Mouse (Mus musculus): ENCODE data around the gene Ppp2r5a. TPM values are rescaled to one million over a fixed set of nuclear protein-coding genes. Genes with fewer than 3 reads are reported as not detected.
A peak's percentile ranks its signal among the peaks of the same experiment; 100 is the strongest.

The Ppp2r5a gene
- total RNA-seq, 2 experiments from 2014 or later = 57.9 to 66.5 TPM

- no peak for DNase-seq (ENCODE audit: low spot score in 2 of 2)
Observed at GRCm38 (mm10) chr1:191328019-191328441, 75.0 kb downstream of the Ppp2r5a start.

- DNase-seq (ENCODE audit: low spot score in 2 of 2) = no peak
Observed at GRCm38 (mm10) chr1:191327258-191327657, 75.8 kb downstream of the Ppp2r5a start.

DNA sequence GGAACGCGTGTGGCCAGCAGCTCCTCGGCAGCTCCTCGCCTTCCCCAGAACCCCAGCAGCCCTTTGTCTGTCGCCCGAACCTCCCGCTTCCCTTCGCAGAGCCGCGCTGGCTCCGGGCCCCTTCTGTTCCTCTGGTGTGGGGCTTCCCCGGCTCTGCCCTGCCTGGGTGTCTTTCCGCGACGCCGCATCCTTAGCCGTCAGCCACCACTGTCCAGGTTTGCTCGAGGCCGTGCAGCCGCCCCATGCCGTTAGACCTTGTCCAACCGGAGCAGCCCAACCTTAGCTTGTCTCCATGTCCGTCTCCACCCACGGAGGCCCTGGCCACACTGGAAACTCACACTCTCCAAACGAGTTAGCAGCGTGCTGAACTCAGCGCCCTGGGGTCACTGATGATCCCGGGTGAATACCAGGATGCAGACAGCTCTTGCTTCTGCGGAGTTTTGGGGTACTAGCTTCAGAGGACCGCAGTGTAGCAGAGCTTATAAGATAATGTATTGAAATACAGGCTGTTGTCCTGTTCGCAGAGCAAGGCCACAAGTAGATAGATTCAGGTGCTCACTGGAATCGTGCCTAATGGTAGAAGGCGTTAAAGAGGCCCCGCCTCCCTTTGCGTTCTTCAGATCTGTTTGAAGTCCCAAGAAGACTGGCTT is 76.7 kb downstream of the Ppp2r5a start:
- DNase-seq (ENCODE audit: low spot score in 2 of 2) = peak in 1 of 2 experiments; percentile 59

DNA sequence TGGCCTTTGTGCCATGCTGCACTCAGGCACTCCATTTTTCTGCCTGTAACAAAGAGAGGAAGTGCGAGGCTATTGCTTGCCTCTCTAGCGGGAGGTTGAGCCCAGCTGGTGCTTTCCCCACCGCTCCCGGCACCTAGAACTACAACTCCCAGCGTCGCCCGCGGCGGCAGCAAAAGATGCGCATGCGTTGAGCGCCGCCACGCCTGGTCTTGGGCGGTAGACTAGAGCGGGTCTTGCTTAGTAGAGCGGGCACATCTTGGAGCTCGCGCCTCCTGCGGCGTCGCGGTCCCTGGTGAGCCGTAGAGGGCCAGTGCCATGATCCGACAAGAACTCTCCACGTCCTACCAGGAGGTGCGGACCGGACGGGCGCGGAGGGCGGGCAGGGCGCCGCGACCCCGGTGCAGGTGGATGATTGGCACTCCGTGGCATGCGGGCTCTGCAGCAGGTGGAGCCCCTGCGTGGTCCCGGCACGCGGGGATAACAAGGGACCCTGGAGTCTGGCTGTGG is 77.3 kb downstream of the Ppp2r5a start, which contains the start of gene Tmem206:
Tmem206 (plus strand) TSS at position 187 of the 507 bp plus-strand sequence.
- DNase-seq (ENCODE audit: low spot score in 2 of 2) = peak; percentile 87 to 94

DNA sequence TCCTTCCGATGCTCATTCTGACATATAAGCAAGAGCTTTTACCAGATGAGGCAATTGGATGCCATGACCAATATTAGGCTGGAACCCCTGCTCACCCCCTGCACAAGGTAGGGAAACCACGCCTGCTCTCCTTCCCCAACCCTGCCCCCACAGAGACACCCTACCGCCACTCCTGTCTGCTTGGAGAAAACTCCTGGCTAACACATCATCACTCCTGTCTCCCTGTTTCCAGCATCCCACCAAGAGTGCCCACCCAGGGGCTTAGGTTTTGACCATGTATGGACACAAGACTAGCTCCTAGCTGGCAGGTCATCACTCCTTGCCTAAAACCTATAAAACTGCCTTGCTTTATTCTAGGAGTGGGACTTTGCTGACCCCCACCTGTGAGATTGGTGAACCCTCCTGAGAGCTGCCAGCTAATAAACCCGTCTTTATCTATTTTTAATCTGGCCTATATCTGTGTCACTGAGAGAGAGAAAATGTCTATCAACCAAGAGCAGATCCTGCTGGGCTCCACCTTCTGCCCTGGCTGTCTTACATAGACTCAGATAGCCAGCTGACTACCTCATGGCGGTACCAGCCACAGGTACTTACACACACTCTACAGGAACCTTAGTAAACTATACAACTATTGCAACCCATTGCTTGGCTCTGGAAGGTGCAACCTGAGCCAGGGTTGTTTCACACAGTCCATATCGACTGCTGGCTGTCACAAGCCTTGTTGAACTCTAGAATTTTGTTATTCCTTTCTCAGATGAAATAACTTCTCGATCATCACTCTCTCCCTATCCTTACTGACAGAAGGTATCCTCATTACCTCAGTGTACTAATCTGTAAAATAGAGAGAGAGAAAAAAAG is 78.1 kb downstream of the Ppp2r5a start:
- no peak for DNase-seq (ENCODE audit: low spot score in 2 of 2)

DNA sequence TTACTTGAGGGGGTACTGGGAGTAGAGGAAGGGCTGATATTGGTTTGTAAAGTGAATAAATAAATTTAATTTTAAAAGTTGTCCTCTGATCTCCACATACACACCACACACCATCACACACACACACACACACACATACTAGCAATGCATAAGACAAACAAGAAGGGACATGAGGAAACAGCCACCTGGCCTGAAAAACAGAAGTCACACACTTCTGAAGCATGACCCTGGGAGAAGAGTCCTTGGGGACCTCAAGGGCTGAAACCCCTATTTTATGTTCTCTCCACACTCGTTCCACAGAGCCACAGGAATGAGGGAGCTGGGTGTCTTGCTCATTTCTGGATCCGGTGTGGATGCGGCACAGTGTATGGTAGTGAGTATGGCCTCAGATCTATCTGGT is 79.7 kb downstream of the Ppp2r5a start:
- DNase-seq (ENCODE audit: low spot score in 2 of 2) = no peak

DNA sequence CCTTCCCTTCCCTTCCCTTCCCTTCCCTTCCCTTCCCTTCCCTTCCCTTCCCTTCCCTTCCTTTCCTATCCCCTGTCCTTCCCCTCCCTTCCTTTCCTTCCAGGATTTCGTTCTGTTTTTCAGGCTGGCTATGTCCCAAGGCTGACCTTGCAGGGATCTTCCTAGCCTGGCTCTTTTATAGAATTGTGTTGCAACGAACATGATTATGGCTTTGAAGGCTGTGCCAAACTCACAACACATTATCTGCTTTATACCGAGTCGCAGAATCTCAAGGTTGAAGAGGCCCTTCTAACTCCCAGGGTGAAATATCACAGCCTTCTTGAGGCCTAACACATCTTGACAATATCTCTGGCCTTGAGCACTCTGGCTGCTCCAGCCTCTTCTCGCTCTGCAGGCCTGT is 84.4 kb downstream of the Ppp2r5a start:
- DNase-seq (ENCODE audit: low spot score in 2 of 2) = no peak

DNA sequence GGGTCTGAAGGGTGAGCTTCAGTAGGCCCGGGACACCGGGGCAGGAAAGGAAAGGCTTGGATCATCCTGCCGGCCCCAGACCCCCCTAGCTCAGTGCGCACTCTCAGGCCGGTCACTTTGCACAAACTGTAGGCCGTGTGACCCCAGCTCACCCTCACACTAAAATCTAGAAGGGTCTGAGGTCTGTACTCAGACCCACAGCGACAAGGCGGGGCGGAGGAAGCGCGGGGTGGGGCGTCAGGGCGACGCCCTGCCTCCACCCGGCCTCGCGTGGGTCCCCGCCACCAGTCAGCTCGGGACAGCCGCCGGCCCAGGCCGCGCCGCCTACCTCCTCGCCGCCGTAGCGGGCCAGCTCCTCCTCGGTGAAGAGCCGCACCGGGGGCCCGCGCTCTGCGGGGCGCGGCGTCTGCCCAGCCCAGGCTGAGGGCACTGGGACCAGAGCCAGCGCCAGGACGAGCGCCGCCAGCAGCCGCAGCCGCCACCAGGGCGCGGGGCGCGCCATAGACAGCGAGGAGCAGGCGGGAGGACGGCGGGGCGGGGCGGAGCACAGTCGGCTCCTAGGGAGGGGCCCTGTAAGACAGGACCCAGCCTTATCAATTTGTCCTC is 85.4 kb downstream of the Ppp2r5a start, which contains the start of gene Nenf:
Nenf (minus strand) TSS at position 604 of the 606 bp plus-strand sequence.
- DNase-seq (ENCODE audit: low spot score in 2 of 2) = peak; percentile 65 to 82

- DNase-seq (ENCODE audit: low spot score in 2 of 2) = no peak
Observed at GRCm38 (mm10) chr1:191316818-191317217, 86.3 kb downstream of the Ppp2r5a start.

DNA sequence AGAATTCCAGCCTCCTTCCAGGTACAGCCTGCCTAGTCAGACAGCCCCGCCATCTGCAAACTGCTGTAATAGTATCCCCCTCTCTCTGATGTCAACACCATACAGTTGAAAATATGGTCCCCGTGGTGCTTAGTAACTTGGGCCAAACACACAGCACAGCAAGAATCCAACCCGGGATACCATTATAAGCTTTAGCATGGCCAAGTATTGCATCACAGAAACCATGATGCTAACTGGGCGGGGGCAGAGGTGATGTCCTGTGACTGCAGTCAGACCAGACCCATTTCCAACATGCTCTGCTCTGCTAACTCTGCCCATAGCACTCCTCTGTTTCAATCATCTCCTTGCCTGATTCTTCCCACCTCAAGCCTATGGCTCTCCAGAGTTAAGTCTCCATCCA is 89.1 kb downstream of the Ppp2r5a start:
- no peak for DNase-seq (ENCODE audit: low spot score in 2 of 2)

DNA sequence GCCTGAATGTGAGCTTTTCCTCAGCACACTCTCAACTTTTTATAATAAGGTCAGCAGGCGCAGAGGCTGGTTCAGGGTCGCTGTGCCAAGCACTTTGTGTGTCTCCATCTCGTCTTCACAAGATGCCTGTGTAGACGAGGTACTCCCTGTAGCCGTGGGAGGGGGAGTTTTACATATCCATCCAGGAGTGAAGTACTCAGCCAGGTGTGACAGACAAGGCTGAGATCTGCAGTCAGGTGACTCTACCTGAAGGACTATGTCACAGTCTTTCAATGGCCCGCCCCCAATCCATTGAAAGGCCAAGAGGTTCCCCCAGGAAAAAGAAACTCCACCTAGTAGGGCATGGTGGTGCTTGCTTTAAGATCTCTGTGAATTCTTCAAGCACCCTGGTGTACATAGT is 89.9 kb downstream of the Ppp2r5a start:
- no peak for DNase-seq (ENCODE audit: low spot score in 2 of 2)

DNA sequence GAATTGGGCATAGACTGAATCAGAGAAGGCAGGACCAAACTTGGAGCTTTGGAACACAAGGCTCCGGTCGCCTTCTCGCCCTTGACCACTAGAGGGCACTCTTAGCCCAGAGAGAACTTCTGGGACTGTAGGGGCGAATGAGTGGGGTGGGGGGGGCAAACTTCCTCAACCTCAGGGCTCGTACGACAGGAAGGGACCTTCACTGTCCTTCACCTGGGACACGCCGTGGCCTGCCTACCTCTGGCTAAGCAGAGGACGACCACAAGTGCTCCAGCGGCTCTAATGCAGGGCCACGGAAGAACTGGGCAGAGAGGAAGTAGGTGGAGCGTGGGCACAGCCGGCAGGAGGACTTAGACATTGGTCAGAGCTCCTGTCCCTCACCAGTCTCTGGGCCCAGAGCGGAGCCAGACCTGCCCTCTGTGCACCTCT is 90.5 kb downstream of the Ppp2r5a start:
- peak; percentile 73 to 77 for DNase-seq (ENCODE audit: low spot score in 2 of 2)

DNA sequence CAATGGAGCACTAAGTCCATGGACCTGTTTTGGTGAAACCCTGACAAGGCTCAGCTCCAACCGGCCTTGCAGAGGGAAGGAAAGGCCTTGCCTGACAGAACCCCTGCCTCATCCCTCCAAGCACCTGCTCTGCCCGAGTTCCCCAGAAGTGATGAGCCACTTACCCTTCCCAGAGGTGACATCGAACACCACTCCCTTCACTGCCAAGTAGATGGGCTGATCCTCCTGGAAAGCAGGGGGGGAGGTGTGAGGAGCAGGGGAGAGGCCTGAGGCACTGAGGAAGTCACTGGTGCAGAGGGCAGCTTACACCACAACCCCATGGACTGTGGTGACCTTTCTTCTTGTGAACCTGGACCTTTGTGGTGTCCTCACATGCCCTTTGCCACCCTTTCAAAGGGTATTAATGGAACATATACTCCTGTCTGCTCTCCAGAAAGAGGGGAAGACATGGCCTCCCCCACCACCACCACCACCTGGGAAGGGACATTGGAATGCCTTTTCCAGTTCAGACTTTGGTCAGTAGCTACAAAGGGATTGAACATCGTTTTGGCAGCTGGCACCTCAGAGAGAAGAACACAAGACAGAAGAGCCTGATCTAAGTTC is 91.7 kb downstream of the Ppp2r5a start:
- no peak for DNase-seq (ENCODE audit: low spot score in 2 of 2)

GRCm38 (mm10) chr1:191307766-191308455 is 95.2 kb downstream of the Ppp2r5a start:
- DNase-seq (ENCODE audit: low spot score in 2 of 2) = no peak

DNA sequence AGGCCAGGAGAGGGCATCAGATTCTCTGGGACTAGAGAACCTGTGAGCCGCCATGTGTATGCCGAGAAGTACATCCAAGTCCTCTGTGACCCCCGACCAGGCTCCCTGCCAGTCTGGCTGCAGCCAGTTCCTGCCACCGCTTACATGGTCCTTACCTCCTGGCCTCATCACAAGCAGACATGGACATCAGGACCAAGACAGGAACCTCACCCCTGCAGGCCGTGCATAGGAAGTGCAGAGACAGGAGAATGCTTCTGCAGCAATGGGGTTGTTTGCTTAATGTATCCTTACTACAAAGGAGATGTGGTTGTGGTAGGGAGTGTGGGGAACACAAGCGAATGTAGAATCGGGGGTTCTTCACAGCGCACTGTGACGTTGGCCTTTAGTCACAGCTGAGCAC is 96.8 kb downstream of the Ppp2r5a start:
- no peak for DNase-seq (ENCODE audit: low spot score in 2 of 2)

DNA sequence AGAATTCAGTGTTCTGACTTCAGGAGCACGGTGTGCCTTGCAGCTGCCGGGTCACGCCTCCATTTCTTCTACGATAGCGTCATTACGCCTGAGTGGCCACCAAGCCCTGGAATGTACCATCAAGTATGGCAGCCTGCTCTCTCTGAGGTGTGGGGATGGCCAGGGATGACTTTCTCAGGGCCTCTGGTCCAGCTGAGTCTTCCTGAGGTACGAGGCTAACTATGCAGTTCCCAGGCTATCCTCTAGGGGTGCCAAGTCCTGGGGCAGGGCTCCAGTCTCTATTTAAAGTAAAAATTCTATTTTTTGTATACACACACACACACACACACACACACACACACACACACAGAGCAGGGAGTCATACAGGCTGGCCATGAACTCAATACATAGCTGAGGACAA is 97.5 kb downstream of the Ppp2r5a start:
- no peak for DNase-seq (ENCODE audit: low spot score in 2 of 2)

GRCm38 (mm10) chr1:191304216-191304615 is 98.9 kb downstream of the Ppp2r5a start:
- no peak for DNase-seq (ENCODE audit: low spot score in 2 of 2)

DNA sequence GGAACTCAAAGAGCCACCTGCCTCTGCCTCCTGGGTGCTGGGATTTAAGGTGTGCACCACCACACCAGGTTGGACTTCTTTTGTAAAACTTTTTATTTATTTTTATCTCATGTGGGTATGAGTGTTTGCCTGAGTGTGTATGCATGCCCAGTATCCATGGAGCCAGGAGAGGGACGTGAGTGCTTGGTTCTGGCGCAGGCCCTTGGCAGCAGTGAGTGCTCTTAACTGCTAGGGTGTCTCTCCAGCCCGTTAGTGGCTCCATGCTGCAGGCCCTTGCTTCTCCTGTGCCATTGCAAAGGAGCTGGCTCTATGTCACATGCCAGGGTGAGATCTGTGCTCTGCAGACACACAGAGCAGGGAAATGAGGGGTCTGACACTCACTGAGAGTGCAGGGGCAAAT is 99.3 kb downstream of the Ppp2r5a start:
- no peak for DNase-seq (ENCODE audit: low spot score in 2 of 2)

Data from gastrocnemius, postnatal 4 days (tissue).